Mouse (Mus musculus) erythroblast, embryonic 14.5 days (primary cell): Measurements from ENCODE around the gene Mavs. TPM values are rescaled to one million over a fixed set of nuclear protein-coding genes. Genes with fewer than 3 reads are reported as not detected.

ENCODE experiments used
- H3K27me3 ChIP-seq: 2 replicates; pipeline ENCODE4 v1.6.1; 2012; ENCODE audit warnings: inconsistent platforms; ENCODE audit not compliant: control insufficient read depth
- H3K36me3 ChIP-seq: 2 replicates; pipeline ENCODE4 v1.6.1; 2012; ENCODE audit warnings: mild to moderate bottlenecking, inconsistent platforms; ENCODE audit not compliant: control insufficient read depth
- H3K4me1 ChIP-seq: 2 replicates; pipeline ENCODE4 v1.6.1; 2012; ENCODE audit warnings: inconsistent platforms; ENCODE audit not compliant: control insufficient read depth
- H3K4me3 ChIP-seq: replicated peaks from 2 replicates; pipeline ENCODE3; 2012; ENCODE audit warnings: moderate library complexity, mild to moderate bottlenecking, inconsistent platforms
- H3K9me3 ChIP-seq: 2 replicates; pipeline ENCODE4 v1.6.1; 2012; ENCODE audit warnings: low read length, inconsistent platforms, mixed read lengths; ENCODE audit not compliant: control insufficient read depth
- GATA1 ChIP-seq: IDR thresholded peaks from 2 replicates; pipeline ENCODE4 v1.6.1; 2012; ENCODE audit warnings: low read length, inconsistent platforms, mixed read lengths
- TAL1 ChIP-seq: IDR thresholded peaks from 3 replicates; pipeline ENCODE4 v1.6.1; 2012; ENCODE audit warnings: low read length, inconsistent platforms, mixed read lengths
- polyA plus RNA-seq: library from polyadenylated mRNA; stranded (reverse); fragments of >175 nt; gene quantifications from 2 replicates; pipeline ENCODE4 v1.2.3, GENCODE M21; 2012

The Mavs gene
- polyA plus RNA-seq, 1 experiment, result 3.2 TPM

DNA sequence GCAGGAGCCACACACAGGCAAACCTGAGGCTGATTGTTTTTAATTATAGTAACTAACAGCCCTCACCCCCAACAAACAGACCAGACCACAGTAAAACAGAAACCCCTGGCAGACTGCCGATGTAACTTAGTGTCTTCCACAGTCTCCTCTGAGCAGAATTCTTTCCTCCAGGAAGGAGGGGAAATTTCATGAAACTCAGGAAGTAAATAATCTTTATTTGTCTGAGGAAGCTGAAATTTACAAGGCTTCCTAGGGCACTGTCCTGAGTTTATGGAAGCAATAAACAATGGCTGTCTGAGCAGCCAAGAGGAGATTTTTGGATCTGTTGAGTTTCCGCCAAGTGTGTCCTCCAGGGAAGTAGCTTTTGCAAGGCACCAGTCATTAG is 20.5 kb downstream of the Mavs start:
- Histone ChIP-seq H3K9me3 (no peaks in the 10 kb centered on the region), H3K36me3 (peaks cover 22% of the 10 kb centered on the region), H3K27me3 (no peaks in the 10 kb centered on the region), H3K4me3 (peak overlapping the region; percentile 8), H3K4me1 (peaks cover 64% of the 10 kb centered on the region)
- TF ChIP-seq GATA1 (no peak), TAL1 (no peak)

- Histone ChIP-seq H3K9me3 (no peaks in the 10 kb centered on the region), H3K4me3 (no peak overlapping the region), H3K36me3 (peaks cover 12% of the 10 kb centered on the region), H3K27me3 (no peaks in the 10 kb centered on the region), H3K4me1 (peaks cover 76% of the 10 kb centered on the region)
- TF ChIP-seq GATA1, result no peak
- no peak for TF ChIP-seq TAL1
These were observed 21.9 kb downstream of the Mavs start for GRCm38 (mm10) chr2:131255738-131256137.

DNA sequence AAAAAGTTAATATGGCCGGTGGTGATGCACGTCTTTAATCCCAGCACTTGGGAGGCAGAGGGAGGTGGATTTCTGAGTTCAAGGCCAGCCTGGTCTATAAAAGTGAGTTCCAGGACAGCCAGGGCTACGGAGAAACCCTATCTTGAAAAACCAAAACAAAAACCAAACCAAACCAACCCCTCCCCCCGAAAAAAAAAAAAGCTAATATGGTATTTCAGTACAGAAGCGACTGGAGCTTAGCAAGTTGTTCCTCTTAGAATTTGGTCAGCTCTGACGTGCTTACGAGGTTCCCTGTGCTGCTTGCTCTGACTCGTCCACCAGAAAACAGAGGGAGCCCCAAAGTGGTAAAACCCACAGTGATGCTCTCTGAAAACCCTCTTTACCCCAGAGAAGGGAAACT is 24.8 kb downstream of the Mavs start:
- no peak overlapping the region for H3K4me3 ChIP-seq
- no peaks in the 10 kb centered on the region for H3K36me3 ChIP-seq
- TF ChIP-seq TAL1 (no peak), GATA1 (no peak)
- H3K4me1 ChIP-seq, result peaks cover 77% of the 10 kb centered on the region
- H3K27me3 ChIP-seq, result no peaks in the 10 kb centered on the region
- no peaks in the 10 kb centered on the region for H3K9me3 ChIP-seq

DNA sequence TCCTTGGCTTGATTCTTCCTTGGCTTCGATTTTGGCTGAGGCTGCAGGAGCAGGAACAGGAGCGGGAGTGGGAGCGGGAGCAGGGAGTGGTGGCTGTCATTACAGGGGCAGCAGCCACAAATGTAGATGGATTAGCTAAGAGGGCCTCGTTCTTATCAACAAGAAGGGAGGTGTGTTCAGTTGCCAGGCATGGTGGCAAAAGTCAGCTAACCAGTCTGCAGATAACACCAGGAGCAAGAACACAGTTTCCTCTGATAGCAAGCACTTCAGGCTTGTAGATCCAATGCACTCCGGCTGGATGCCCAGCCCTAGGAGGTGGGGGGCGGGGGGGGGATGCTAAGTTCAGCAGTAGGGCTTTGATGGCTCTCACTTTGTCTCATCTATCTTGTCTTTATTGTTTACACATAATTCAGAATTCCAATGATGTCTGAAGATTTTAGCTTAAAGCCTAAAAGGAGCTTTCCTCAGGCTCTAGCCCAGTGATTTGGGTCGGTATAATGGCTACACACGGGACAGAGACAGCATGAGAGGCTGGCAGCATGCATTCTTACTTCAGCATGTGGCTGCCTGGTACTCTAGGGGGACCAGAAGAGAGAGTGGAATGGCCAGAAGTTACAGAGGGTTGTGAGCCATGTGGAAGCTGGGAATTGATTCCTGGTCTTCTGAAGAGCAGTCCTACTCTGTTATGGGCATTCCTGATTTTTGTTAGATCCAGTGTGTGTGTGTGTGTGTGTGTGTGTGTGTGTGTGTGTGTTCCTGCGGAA is 26.9 kb downstream of the Mavs start:
- peaks cover 76% of the 10 kb centered on the region for H3K4me1 ChIP-seq
- TF ChIP-seq GATA1, result peak; percentile 53
- no peak for TF ChIP-seq TAL1
- peaks cover 16% of the 10 kb centered on the region for H3K36me3 ChIP-seq
- no peaks in the 10 kb centered on the region for H3K27me3 ChIP-seq
- H3K4me3 ChIP-seq, result peak overlapping the region; percentile 92
- no peaks in the 10 kb centered on the region for H3K9me3 ChIP-seq

DNA sequence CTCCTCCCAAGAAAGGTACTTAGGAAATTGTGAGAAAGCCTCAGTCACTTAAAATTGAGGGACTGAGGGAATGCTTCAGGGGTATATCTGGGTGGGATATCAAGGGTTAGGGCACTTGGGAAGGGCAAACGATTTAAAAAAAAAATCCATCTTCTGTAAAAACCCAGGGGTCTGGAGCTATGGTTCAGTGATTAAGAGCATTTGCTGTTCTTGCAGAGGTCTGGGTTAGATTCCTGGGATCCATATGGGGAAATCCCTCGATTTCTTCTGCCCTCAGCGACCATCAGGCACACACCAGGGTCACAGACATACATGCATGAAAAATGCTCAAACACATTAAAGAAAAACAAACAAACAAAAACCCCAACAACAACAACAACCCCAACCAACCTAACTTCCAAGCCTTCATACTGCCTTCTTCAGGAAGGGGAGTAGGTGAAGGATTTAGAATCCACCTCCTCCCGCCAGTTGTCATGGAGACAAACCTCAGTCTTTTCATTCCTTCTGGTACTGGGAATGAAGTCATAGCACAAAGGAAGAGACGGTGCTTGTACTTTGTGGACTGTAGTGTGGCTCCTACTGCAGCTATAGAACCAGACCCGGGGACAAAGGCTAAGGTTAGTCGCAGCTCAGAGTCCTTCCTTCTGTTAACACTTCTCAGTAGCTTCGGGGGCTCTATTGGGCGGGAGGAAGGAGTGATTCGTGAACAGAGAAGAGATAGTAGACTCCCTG is 27.8 kb downstream of the Mavs start:
- TF ChIP-seq GATA1 (no peak), TAL1 (no peak)
- peaks cover 22% of the 10 kb centered on the region for H3K36me3 ChIP-seq
- H3K4me3 ChIP-seq, result peak overlapping the region; percentile 92
- H3K4me1 ChIP-seq, result peaks cover 78% of the 10 kb centered on the region
- no peaks in the 10 kb centered on the region for H3K9me3 ChIP-seq
- H3K27me3 ChIP-seq, result no peaks in the 10 kb centered on the region

GRCm38 (mm10) chr2:131262213-131262672 is 28.4 kb downstream of the Mavs start, which contains the start of gene Pank2:
Gene Pank2 (plus strand): TSS chr2:131262495.
- TF ChIP-seq TAL1 (no peak), GATA1 (no peak)
- Histone ChIP-seq H3K27me3 (no peaks in the 10 kb centered on the region), H3K4me1 (peaks cover 74% of the 10 kb centered on the region), H3K36me3 (peaks cover 28% of the 10 kb centered on the region), H3K9me3 (no peaks in the 10 kb centered on the region), H3K4me3 (peak within 1 kb of the TSS; percentile 92)

DNA sequence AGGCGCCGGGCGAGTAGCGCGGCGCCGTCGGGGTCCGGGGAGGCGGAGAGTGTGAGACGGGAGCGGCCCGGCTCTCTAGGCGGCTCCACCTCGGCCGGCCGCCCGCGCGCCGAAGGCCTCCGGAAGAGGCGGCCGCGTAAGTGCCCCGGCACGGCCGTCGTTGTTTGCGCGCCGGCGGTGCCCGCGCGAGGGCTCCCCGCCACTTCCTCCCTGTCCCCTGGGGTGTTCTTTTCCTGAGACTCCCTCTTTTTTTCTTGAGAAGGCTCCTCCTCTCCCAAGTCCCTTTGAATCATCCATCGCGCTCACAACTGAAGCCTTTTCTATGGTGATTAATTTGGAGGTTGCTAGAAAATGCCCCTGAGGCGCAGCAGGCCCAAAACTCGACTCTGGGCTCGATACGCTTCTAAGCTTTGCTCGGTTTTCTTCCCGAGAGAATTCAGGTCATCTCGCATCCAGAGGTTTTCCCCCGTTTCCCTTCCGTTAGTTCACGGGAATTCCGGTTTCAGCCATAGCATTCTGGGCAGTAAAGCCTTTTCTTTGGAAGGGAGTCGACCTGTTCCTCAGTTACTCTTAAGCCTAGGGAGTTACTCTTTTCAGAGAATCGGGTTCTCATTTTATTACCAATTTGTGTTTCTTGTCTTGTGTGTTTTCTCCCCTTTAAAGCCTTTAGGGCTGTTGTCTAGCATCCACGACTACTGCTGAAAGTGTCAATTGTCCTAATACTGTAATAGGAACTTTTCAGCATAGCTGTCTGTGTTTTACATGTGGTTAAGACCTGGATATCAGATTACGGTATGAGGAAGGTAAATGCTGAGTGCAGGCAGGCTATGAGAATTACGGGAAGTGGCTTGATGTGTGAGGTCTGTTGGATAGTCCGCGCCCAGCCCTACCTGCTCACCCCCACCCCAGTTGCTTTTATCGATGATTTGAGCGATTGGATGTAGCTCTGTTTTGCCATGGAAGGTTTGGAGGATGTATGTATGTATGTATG is 29.1 kb downstream of the Mavs start:
- peaks cover 34% of the 10 kb centered on the region for H3K36me3 ChIP-seq
- peaks cover 72% of the 10 kb centered on the region for H3K4me1 ChIP-seq
- no peaks in the 10 kb centered on the region for H3K9me3 ChIP-seq
- peak overlapping the region; percentile 92 for H3K4me3 ChIP-seq
- TF ChIP-seq TAL1, result no peak
- no peak for TF ChIP-seq GATA1
- H3K27me3 ChIP-seq, result no peaks in the 10 kb centered on the region

GRCm38 (mm10) chr2:131264027-131264426 is 30.2 kb downstream of the Mavs start:
- Histone ChIP-seq H3K4me3 (peak overlapping the region; percentile 92), H3K36me3 (peaks cover 43% of the 10 kb centered on the region), H3K9me3 (no peaks in the 10 kb centered on the region), H3K4me1 (peaks cover 69% of the 10 kb centered on the region), H3K27me3 (no peaks in the 10 kb centered on the region)
- no peak for TF ChIP-seq GATA1
- no peak for TF ChIP-seq TAL1
